Mouse (Mus musculus) ES-Bruce4 (cell line): ENCODE results near the gene Osbpl9. TPM values are rescaled to one million over a fixed set of nuclear protein-coding genes. Genes with fewer than 3 reads are reported as not detected.

Experiments
- H3K27ac ChIP-seq: 2 replicates; pipeline ENCODE4 v1.5.1; 2012; ENCODE audit warnings: low read length, inconsistent platforms; ENCODE audit not compliant: insufficient read depth
- H3K27me3 ChIP-seq: 2 replicates; pipeline ENCODE4 v1.6.1; 2012; ENCODE audit warnings: mild to moderate bottlenecking, low read length, inconsistent platforms; ENCODE audit not compliant: control insufficient read depth, poor library complexity, insufficient read depth, severe bottlenecking
- H3K36me3 ChIP-seq: 2 replicates; pipeline ENCODE4 v1.6.1; 2012; ENCODE audit warnings: inconsistent platforms, mild to moderate bottlenecking, low read length, moderate library complexity; ENCODE audit not compliant: control insufficient read depth, poor library complexity, insufficient read depth, severe bottlenecking
- H3K4me1 ChIP-seq: one replicate; pipeline ENCODE4 v1.8.1; 2011; ENCODE audit warnings: low read length; ENCODE audit not compliant: control insufficient read depth, insufficient read depth
- H3K4me3 ChIP-seq: 2 replicates; pipeline ENCODE4 v1.5.1; 2011; ENCODE audit warnings: low read depth, mild to moderate bottlenecking, low read length
- H3K9ac ChIP-seq: 2 replicates; pipeline ENCODE4 v1.6.1; 2012; ENCODE audit warnings: low read depth, mild to moderate bottlenecking, inconsistent platforms; ENCODE audit not compliant: poor library complexity, severe bottlenecking
- H3K9me3 ChIP-seq: replicated peaks from 2 replicates; pipeline ENCODE4 v1.6.1; 2012; ENCODE audit warnings: mild to moderate bottlenecking, low read length, inconsistent platforms; ENCODE audit not compliant: control insufficient read depth, poor library complexity, insufficient read depth, severe bottlenecking
- CTCF ChIP-seq: IDR thresholded peaks from one replicate; pipeline ENCODE4 v1.8.1; 2011; ENCODE audit warnings: low read depth, low read length
- EP300 ChIP-seq: IDR thresholded peaks from 2 replicates; pipeline ENCODE4 v1.6.1; 2011; ENCODE audit warnings: low read depth, low read length; ENCODE audit not compliant: insufficient read depth
- POLR2A ChIP-seq: IDR thresholded peaks from one replicate; pipeline ENCODE4 v1.8.1; 2011; ENCODE audit warnings: low read length; ENCODE audit not compliant: insufficient read depth
- polyA plus RNA-seq: library from polyadenylated mRNA; stranded (reverse); fragments of >200 nt; gene quantifications from 2 replicates; pipeline ENCODE4 v1.2.4, GENCODE M21; 2011; ENCODE audit warnings: low read depth; ENCODE audit not compliant: missing spikeins, insufficient read depth, insufficient read length

Osbpl9 gene
- polyA plus RNA-seq, 1 experiment = 83.3 TPM

GRCm38 (mm10) chr4:109238428-109239268 is 36.6 kb upstream of the Osbpl9 start:
- Histone ChIP-seq H3K4me3 (no peak overlapping the region), H3K36me3 (no peaks in the 10 kb centered on the region), H3K9ac (no peak overlapping the region), H3K4me1 (no peaks in the 10 kb centered on the region), H3K27me3 (no peaks in the 10 kb centered on the region), H3K9me3 (no peaks in the 10 kb centered on the region; the same call in 1 of the 2 replicates), H3K27ac (no peak overlapping the region)
- TF ChIP-seq CTCF = no peak
- TF ChIP-seq EP300 = no peak
- TF ChIP-seq POLR2A = no peak

- Histone ChIP-seq H3K36me3 (no peaks in the 10 kb centered on the region), H3K9me3 (no peaks in the 10 kb centered on the region; the same call in 1 of the 2 replicates), H3K4me3 (no peak overlapping the region), H3K27ac (no peak overlapping the region), H3K4me1 (no peaks in the 10 kb centered on the region), H3K27me3 (no peaks in the 10 kb centered on the region), H3K9ac (no peak overlapping the region)
- TF ChIP-seq POLR2A = no peak
- TF ChIP-seq CTCF = no peak
- no peak for TF ChIP-seq EP300
Measured at GRCm38 (mm10) chr4:109236186-109236879, 34.3 kb upstream of the Osbpl9 start.

DNA sequence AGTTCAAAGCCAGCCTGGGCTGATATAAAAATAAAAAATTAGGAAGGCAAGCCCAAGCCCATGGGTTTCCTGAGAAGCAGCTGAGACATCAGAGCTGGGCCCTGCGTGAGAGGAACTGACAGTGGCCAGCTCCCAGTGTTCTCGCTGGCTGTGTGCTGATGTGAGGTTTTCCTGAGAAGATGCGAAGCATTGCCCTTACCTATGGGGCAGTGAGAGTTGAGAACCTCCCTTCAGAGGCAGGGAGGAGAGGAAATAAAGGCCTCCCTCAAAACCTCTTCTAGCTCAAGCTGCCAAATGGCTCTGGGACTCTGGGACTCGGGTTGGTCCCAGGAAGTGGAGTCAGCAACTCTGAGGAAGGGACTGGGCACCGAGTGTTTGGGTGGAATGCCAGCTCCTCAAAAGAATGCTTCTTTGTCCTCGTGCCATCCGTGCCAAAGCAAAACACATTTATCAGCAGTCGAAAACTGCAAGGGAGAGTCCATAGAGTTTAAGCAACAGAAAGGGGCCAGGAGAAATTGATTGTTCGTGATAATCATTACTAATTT is 32.8 kb upstream of the Osbpl9 start:
- Histone ChIP-seq H3K4me3 (no peak overlapping the region), H3K27ac (no peak overlapping the region), H3K9ac (no peak overlapping the region), H3K27me3 (no peaks in the 10 kb centered on the region), H3K36me3 (no peaks in the 10 kb centered on the region), H3K4me1 (no peaks in the 10 kb centered on the region), H3K9me3 (no peaks in the 10 kb centered on the region; the same call in 1 of the 2 replicates)
- TF ChIP-seq EP300 (no peak), POLR2A (no peak), CTCF (no peak)

GRCm38 (mm10) chr4:109234185-109234584 is 32.1 kb upstream of the Osbpl9 start, which contains the start of gene Calr4:
TSS of gene Calr4 (plus strand) at chr4:109234485.
- no peak within 1 kb of the TSS for H3K4me3 ChIP-seq
- no peaks in the 10 kb centered on the region for H3K36me3 ChIP-seq
- no peaks in the 10 kb centered on the region for H3K27me3 ChIP-seq
- no peak for TF ChIP-seq CTCF
- no peak for TF ChIP-seq POLR2A
- no peak for TF ChIP-seq EP300
- H3K27ac ChIP-seq = no peak within 1 kb of the TSS
- no peak within 1 kb of the TSS for H3K9ac ChIP-seq
- no peaks in the 10 kb centered on the region; the same call in 1 of the 2 replicates for H3K9me3 ChIP-seq
- no peaks in the 10 kb centered on the region for H3K4me1 ChIP-seq

DNA sequence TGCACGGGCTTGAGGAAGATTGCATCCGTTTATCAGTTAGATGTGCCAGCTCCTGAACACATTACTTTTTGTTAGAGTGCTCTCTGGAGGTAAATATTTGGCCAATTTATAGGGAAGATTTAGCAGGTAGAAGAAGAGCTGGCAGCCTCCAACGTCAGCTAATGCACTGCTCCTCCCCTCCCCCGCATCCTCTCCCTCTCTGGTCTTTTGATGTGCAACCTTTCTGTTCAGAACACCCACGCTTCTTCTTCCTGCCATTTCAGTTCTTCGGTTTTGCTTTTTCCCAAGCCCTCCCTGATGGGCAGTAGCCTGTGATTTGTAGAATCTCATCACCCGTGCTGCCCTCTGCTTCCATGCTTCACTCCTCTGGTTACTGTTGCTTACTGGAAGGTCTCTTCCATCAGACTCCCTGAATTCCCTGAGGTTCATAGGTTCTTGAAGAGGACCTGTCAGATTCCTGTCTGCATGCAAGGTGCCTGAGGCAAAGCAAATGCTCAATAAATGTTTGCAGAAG is 27.8 kb upstream of the Osbpl9 start:
- Histone ChIP-seq H3K9ac (no peak overlapping the region), H3K9me3 (no peaks in the 10 kb centered on the region; the same call in 1 of the 2 replicates), H3K36me3 (no peaks in the 10 kb centered on the region), H3K27me3 (no peaks in the 10 kb centered on the region), H3K4me1 (no peaks in the 10 kb centered on the region), H3K4me3 (no peak overlapping the region), H3K27ac (no peak overlapping the region)
- no peak for TF ChIP-seq POLR2A
- TF ChIP-seq CTCF = no peak
- TF ChIP-seq EP300 = no peak
